Mouse (Mus musculus) neutrophil, adult 5-6 weeks (primary cell): Measurements from ENCODE around the gene Idh3g. TPM values are rescaled to one million over a fixed set of nuclear protein-coding genes. Genes with fewer than 3 reads are reported as not detected.

Source experiments
- ATAC-seq: fragments of 151-379, 151-347 bp; 2 replicates; pipeline ENCODE4 v1.8.0; 2017; ENCODE audit warnings: mild to moderate bottlenecking, moderate TSS enrichment; ENCODE audit not compliant: insufficient number of reproducible peaks, poor library complexity, low FRiP score, severe bottlenecking; ENCODE audit errors: extremely low read depth
- total RNA-seq: library from RNA; stranded (forward); fragments of 200-1000 nt; gene quantifications from 2 replicates; pipeline ENCODE4 v1.2.3, GENCODE M21; 2017

Idh3g gene
- 138 and 153 TPM in 2 replicates for total RNA-seq

- ATAC-seq: peak; percentile 96
Measured at GRCm38 (mm10) chrX:73786364-73787224, at the start of gene Idh3g, which contains the start of gene Ssr4. Gene Idh3g (minus strand): TSS chrX:73786897. Gene Ssr4 (plus strand): TSS chrX:73787028.

- no peak for ATAC-seq
Measured at GRCm38 (mm10) chrX:73835731-73836130, 49.0 kb upstream of the Idh3g start.

DNA sequence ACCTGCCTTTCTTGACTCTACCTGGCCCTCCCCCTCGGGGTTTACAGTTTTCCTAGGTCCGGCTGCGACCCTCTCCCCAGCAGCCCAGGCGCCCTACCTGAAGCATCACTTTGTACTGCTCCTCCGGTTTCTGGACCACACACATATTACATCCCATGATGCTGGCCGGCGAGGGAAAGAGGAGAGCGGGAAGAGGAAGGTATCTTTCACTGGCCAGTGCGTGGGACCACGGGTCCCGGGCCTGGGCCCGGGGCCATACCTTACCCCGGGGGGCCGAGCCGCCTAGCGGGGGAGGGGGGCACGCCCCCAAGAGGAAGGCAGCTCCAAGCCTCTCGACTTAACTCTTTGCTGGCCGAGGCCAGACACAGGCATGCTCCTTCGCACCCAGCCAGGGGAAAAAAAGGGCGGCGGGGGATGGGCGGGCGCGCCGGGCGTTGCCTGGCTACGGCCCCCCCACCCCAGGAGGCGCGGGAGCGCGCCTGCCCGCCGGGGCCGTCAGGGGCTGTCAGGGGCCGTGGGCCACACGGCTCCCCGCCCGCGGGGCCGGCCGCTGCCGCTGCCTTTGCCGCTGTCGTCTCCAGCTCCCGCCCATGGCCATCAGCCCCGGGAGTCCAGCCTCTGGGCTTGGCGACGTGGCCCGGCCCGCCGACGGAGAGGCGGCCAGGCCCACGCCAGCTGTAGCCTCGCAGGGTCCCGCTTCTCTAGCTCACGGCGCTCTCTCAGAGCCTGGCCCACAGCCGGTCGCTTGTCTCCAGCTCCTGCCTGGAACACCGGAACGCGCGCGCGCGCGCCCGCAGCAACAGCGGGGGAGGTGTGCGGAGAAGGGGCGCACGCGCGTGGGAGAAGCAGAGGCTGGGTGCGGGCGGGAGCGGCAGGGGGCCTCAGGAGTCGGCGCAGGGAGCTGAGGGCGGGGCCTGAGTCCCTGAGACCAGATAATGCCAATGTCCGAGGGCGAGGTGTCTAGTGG is 37.8 kb upstream of the Idh3g start, which contains the start of gene Pdzd4:
Gene Pdzd4 (minus strand): TSS at position 785 of the 967 bp plus-strand sequence.
- no peak for ATAC-seq

DNA sequence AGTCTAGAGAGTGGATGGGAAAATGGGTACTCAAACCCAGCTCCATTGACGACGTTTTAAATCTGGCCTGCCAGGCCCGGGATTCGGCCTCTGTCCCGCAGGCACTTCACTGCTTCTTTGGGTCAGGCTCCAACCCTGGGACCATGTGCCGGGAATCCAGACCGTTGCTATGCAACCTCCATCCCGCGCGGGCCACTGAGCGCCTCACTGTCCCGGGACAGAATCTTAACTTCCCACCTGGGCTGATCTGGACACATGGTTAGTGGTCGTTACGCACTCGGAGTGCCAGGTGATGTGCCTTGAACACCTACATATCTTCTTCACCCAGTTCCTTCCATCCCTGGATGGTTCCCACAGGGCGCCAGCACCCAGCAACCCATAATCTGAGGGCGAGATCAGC is 37.0 kb upstream of the Idh3g start:
- ATAC-seq: no peak

- ATAC-seq: no peak
Measured at GRCm38 (mm10) chrX:73816596-73817314, 30.1 kb upstream of the Idh3g start.

DNA sequence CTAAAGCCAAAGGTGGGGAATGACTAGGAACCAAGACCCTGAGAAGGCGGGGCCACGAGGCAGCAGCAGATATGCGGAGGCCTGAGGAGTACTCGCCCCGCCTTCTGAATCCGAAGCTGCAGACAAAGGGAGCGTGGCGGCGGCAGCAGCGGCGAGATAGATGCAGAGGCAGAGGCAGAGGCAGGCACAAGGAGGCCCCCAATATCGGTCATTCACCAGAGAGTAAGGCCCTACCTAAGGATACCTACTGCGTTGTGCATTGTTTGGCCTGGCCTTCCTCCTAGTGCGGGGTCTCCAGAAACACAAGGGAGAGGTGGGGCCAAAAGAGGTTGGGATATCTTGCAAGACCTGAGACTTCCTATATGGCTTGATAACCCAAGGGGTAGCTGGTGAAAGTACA is 28.4 kb upstream of the Idh3g start:
- ATAC-seq: no peak

DNA sequence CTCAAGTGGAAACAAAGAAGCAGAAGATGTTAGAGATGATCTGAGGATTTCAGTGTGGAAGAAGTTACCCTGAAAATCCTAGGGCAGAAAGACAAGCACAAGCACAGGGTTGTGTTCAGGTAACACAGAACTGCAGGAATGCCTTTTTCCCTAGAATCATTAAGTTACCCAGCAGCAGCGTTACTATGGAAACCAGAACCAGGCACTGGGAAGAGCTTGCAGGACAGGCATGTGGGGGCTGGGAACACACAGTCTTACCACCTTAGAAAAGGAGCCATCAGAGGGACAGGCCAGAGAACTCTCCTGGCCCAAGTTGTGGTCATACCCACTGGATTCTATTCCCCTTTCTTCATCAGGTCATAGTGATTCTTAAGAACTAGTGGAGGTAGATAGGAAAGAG is 19.1 kb upstream of the Idh3g start:
- no peak for ATAC-seq

GRCm38 (mm10) chrX:73798502-73798901 is 11.8 kb upstream of the Idh3g start:
- peak; percentile 70; the same call in 1 of the 2 replicates for ATAC-seq

DNA sequence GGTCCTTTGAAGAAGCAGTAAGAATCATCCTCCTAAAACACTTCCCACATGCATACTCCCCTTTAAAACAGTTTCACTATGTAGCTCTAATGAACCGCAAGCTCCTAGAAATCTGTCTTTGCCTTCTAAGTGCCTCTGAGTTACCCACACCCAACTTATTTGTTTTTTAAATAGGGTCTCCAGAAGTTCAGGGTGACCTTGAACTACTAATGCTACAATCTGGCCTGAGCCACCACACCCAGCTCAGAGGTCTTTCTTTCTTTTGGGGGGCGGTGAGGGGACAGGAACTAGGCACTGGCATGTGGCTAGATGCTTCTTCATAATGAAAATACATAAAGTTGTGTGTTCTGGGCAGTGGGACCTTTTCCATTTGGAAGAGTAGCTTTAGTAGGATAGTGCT is 10.8 kb upstream of the Idh3g start:
- ATAC-seq: no peak

DNA sequence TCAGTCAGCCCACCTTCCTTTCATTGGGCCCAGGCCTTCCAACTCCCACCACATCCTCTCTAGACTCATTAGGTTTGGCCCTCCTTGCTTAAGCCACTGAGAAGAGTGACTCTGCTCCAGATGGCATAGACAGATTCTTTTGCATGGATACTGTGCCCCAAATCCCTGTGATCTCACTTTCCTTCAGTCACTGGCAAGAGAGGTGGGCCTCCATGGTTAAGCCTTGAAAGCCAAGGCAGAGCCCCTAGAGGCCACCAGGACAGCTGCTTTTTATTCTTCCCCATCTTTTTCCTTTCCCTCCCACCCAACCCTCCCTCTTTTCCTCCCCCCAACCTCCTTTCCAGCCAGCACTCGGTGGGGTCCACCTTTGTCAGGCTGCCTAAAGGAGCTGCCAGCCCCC is 6.8 kb upstream of the Idh3g start:
- no peak for ATAC-seq

- no peak for ATAC-seq
Measured at GRCm38 (mm10) chrX:73793039-73793438, 6.3 kb upstream of the Idh3g start.

- ATAC-seq: no peak
Measured at GRCm38 (mm10) chrX:73788501-73788900, 1.8 kb upstream of the Idh3g start.

DNA sequence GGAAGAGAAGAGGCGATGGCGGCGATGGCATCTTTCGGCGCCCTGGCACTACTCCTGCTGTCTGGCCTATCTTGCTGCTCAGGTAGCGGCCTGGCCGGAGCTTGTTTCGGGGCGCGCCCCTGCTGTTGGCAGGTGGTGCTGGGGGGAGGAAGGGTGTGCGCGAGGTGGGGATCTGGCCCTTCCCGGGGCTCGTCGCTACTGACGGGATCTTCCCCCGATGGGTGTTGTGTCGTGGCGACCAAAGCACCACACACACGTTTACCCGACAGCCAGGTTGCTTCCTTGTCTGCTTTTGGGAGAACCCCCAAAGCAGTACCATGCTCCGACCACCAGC is 495 bp upstream of the Idh3g start:
- no peak for ATAC-seq

- no peak for ATAC-seq
Measured at GRCm38 (mm10) chrX:73785666-73786065, 1.0 kb downstream of the Idh3g start.

- ATAC-seq: no peak
Measured at GRCm38 (mm10) chrX:73782227-73782626, 4.5 kb downstream of the Idh3g start.

GRCm38 (mm10) chrX:73774802-73775483 is 11.8 kb downstream of the Idh3g start:
- no peak for ATAC-seq

DNA sequence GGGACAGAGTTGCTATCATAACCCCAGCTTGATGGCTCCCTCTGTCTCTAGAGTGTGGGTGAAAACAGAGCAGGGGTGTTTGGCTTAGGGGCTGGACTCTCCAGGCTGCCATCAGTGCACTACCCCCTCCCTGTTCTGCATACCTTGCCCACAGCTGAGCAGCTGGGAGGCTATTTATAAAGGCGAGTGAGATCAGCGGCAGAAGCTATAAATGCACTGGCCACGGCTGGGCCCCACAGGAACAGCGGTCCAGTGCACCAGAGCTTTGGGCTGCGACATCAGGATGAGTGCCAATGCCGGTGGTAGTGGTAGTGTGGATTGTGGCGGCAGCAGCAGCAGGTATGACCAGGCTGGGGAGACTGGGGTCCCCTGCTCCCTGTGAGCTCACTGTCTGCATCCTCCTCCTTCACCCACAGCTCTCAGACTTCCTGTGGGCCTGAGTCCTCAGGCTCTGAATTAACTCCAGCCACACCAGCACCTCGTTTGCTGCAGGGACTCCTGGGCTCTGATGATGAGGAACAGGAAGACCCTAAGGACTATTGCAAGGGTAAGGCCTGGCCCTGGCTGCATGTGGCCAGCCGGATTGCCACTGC is 12.4 kb downstream of the Idh3g start, which contains the start of gene Srpk3:
Gene Srpk3 (plus strand): TSS at position 238 of the 593 bp plus-strand sequence.
- peak; percentile 76; the same call in 1 of the 2 replicates for ATAC-seq

- no peak for ATAC-seq
Measured at GRCm38 (mm10) chrX:73767267-73767666, 19.4 kb downstream of the Idh3g start.
